Mouse (Mus musculus): ENCODE data around the gene E130114P18Rik.

Gene E130114P18Rik

DNA sequence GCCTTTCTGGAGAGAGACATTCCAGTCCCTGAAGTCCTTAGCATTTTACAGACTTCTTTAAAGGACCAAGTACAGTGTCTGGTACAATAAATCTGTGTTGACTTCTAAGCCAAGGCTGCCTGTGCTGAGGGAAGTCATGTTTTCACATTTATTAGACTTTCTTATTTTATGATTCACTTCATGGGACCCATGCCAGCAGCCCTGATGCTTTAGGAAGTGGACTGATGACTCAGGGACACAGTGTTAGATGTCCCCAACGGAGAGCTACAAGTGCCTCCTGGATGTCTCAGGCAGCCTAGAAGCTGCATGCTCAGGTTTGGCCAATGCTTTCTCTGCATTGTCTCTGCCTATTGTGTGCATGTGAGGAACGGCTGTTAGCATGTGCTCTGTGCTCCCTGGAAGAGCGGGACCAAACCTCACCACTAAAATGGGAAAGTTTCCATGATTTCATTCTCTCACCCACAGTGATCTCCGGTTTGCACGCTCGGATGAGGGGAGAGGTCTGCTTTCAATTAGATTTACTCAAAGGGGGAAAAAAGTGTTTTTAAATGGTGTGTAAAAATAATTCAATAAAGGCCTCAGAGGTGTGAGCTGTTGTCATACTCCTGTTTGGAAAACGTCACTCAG is 82.4 kb downstream of the E130114P18Rik start:
- DNase-seq (ENCODE audit: low spot score): no peak

DNA sequence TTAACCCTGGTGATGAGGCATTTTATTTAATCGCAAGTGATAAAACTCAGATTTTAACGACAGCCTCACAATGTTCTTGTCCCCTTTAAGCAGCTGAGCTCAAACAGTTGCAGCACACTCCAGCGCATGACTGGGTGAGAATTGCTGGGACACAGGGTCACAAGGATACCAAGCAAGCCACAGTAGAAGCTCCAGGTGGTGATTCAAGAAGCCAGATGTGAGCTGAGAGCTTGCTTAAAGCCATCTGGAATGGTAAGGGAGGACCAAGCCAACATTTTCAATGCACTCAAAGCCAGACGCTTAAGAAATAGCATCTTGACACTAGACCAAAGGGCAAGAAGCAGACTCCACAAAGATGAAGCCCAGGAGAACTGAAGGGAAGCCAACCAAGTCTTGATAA is 83.9 kb downstream of the E130114P18Rik start:
- no peak for DNase-seq (ENCODE audit: low spot score)

DNA sequence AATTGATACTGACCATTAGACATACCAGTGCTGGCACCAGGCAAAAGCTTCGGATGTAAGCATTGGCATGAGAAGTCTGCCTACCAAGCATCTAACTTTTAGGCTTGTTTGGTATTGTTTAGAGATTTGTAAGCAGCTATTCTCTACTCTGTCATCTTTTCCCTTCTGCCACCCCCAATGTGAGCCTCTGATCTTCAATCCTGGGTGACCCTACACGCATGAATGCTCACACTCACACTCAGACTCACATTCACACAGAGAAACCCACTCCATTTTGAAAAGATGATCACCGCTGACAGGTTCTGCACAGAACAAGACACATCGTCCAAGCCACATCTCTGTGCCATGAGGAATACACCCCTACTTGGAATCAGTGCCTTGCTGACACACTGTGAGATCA is 84.8 kb downstream of the E130114P18Rik start:
- DNase-seq (ENCODE audit: low spot score): no peak

DNA sequence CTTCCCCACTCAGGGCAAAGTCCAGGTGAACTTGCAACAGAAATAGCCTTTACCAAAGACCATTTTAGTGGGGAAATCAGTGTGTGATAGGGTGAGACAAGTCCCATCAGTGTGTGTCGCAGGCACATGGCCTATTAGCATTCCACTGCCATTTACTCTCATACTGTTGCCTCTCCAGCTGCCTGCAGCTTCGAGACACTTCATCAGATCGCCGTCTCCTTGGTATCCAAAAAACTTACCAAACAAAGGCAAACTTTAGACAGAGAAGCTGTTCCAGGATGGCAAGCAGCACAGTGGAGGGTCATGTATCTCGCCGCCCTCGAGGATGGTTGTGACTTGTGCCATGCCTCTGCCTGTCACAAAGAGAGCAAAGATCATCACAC is 87.5 kb downstream of the E130114P18Rik start:
- DNase-seq (ENCODE audit: low spot score): no peak

DNA sequence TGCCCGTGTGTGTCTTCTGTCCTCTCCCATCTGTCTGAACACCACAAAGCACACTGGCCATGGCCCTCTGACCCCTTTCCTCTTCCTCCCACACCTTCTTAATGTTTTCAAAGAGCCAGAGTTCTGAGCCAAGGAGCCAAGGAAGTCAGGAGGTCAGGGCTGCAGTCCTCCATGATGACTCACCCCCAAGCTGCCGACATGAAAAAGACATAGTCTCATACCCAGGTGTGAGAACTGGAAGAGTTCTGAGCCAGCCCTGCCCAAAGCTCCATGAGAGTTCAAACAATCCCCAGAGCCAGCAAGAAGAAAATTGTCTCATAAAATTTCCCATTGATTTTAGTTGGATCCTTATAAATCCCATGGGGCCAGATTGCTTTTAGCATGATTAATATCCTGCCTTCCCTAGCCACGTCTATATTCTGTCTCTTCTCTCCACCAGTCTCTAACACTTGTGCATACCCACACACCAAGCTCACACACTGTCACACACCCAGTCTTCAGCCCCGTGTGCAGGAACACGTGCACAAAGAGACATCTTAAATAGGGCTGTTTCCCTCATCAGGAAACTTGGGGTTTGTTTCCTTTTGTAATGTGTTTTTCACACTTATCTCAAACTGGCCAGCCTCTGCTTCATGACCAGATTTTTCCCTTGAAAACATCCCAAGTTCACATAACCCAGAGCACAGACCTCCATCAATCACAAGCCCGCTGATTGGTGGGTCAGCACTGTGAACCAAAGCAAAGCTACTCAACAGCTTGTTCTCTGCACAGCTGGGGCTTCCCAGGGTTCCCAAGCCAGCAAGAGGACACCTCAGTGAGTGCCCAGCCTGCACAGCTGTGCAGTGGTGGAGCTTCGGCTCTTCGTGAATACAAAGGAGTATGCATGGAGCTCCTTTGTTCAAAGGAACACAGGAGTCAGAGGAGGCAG is 88.2 kb downstream of the E130114P18Rik start:
- no peak for DNase-seq (ENCODE audit: low spot score)

DNA sequence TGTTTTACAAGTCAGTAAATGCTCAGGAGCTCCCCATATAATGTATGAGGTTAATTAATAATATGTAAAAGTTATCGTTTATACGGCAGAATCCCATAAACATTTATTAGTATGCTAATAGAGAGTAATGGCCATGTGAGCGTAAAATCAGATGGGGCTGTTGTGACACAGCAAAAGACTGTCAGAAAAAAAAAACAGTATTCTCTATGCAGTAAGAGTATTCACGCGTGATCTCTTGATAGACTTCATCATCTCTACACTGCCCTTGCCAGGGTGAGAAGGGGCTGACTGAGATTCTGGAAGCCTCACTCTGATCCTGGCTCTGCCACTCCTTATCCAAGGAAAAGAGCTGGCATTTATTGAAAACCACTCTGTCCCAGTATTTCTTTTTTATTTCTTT is 91.9 kb downstream of the E130114P18Rik start:
- DNase-seq (ENCODE audit: low spot score): no peak

DNA sequence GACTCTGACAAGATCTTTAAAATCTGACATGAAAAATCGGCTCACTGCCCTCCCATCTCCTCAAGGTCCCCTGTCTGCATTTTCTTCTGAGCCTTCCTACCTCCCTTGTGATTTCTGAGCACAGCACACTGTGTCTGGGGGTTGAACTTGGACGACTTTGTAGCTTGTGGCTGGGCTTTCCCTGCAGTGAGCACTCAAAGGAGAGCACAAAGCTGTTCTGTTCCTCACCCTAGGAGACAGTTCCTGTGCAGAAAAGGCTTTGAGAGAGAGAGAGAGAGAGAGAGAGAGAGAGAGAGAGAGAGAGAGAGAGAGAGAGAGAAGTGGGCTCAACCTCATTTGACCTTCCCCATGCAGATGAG is 101.3 kb downstream of the E130114P18Rik start:
- DNase-seq (ENCODE audit: low spot score): no peak

DNA sequence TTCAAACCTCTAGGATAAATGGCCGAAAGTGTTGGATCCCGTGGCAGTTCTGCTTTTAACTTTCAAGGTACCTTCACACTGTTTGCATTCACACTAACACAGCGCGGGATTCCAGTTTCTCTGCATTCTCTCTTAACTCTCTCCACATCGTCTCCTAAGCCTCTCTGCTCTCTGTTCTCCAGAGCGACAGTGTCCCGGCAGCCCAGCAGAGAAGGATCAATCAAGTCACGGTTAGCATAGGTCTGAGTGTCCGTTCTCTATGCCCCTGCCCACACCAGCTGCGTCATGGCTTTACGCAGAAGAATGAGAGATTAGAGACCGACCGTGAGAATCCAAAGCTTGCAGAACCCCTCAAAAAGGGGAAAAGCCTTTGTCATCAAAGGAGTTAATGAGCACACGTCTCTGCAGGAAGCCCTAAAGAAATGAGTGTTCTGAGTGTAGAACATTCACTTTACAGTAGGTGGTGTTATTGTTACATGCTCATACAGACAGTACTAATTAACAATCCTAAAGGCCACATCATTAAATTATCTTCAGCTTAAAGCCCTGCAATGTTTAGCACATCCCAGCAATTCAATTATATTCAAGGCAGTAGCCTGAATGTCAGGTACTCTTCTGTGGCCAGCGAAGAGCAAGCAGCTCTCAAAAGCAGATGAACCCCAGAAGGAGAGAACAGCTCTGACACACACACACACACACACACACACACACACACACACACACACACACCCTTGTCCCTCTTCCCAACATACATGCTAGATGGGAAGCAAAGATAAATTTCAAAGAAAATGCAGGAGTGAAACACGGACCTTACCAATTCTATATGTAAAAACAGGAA is 101.9 kb downstream of the E130114P18Rik start:
- no peak for DNase-seq (ENCODE audit: low spot score)

DNA sequence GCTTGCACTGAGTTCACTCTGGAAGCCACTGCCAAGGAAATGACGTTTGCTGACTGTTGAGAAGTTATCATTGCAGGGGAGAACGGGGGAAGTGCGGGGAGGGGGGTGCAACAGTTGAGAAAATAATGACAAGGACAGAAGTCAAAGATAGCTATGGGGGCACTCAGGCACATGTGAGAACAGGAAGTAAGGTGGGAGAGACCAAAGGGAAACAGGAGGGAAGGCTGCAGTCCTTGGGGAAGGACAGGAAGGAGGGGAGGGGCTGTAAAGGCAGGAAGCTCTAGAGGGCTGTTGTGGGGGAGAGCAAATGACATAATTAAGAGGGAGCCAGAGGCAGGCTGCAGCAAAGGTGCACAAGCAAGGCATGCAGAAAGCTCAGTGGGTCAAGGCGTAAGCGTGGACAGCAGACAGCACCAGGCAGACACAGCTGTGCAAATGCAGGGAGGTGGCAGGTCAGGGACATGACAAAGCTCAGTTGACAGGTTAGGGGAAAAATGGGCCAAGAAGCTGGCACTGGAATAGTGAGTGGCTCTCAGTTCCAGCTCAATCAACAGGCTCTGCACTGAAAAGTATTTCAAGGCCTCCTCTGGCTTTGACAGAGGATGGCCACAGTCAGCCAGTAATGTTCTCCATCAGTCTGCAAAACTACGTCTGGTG is 103.9 kb downstream of the E130114P18Rik start:
- DNase-seq (ENCODE audit: low spot score): no peak

DNA sequence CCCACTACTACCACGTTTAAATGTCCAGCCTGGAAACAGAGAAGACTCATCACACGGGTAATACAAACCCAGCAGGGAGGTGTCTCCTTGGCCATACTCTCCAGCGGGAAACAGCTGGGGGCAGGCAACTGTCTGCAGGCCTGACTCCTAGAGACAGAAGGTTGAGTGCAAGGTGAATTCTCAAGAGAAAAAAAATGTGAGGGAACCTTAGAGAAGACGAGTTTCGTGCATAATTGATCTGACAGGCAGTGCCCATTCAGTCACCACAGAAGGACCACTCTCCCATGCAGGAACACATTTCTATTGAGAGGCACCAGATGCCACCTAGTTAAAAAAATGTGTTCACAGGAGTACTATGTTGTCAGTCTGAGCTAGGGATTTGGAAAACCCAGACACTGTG is 105.4 kb downstream of the E130114P18Rik start:
- no peak for DNase-seq (ENCODE audit: low spot score)

DNA sequence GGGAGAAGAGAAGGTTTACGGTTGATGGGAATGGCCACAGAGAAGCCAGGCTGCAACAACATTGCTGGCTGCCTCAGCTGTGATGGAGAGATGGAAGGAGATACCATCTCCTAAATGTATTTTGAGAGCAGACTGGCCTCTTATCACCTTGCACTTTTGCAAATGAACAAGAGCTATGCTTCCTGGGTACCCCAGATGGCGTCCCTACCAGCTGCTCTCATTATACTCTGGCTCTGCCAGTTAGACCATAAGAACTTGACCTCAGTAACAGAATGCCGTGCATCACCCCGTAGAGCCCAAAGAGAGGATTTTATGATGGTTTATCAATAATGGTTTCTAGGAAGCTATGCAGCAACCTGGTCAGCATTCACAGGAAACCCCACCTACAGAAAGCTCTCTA is 106.0 kb downstream of the E130114P18Rik start:
- DNase-seq (ENCODE audit: low spot score): no peak

DNA sequence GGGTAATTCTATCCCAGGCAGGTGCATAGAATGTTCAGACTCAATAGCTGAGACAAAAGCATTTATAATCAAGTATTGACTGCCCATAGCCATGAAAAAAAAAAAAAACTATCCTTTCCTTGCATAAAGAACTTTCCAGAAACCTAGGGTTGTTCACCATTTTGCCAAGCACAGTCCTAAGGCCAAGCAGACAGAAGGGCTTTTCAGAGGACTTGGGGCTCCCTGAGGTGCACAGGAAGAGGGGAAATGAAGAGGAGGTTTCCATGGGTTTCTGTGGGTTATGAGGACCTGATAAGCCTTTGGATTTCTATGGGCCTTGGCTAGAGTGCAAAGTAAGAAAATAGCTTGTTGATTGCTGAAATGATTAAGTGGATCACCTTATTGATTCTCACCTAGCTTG is 107.5 kb downstream of the E130114P18Rik start:
- DNase-seq (ENCODE audit: low spot score): no peak

DNA sequence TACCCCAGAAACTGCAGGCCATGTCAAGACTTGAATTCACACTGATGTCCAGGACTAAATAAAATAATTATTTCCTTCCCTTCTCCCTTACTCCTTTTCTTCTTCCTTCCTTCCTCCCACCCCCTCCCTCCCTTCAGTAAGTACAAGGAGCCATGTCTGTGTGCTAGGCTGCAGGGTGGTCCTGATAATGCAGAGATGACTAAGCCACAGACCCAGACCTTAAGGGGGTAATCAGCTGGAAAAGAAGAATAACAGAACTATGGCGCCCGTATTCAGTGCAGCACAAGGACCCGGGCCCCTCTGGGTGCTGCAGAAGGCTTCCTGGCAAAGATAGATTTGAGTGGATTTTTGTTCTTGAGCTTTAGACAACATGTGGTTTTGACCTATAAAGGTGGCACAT is 108.1 kb downstream of the E130114P18Rik start:
- DNase-seq (ENCODE audit: low spot score): no peak

DNA sequence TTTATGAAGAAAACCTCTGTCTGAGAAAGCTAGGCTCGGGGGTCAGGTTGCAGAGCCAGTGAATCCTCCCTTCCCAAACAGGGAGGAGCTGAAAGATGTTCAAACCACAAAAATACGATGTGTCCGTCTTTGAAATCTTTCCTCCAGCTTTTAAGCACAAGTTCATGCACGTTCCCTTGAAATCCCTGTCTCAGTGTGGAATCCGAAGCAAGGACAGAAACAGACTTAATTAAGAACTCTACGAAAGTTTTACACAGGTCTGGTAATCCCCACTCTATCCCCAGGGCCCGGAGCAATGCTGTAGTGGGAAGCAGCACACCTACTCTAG is 112.5 kb downstream of the E130114P18Rik start:
- DNase-seq (ENCODE audit: low spot score): no peak

DNA sequence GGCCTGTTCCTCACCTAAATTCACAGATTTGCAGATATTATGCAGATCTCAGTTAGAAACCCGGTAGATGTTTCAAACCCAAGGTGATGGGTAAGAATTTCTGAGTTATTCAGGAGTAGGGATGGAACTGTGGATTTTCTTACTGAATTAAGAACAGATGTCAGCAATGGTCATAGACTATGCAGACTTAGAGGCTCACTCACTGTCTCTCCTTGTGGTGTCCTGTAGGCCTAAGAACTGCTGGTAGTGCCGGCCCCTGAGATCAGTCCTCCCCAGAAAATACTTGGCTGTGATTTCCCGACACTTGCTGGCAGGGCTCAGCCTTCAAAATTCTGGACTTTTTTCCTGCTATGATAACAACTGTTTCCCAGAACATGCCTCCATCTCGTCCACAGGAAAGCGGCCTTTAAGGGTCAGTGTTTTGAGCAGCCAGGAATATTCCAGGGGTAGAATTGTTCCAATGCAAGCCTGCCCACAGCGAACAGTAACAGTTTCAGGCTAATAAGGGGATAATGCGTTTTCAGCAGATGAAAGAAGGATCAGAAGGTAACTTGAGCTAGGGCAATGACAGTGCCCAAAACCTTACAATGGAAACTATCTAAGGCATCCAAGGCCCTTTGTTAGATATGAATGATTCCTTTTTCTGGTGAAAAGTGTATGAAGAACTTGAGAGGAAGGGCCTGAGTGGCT is 113.0 kb downstream of the E130114P18Rik start:
- DNase-seq (ENCODE audit: low spot score): no peak

DNA sequence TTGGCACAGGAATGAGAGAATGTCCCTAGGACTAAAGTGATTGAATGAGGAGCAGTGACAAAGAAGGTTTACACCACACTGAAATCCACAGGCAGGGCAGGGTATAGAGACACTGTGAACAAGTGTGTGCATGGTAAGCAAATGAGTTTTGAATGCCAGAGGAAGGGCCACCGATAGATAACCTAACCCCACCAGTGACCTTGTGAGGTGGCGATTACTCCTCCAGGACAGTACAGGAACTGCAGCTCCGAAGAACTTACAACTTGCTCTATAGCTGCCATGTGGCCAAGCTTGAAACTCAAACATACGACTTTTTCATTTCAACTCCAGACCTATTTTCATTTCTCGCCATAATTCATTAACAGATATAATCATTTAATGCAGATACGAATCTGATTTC is 114.0 kb downstream of the E130114P18Rik start:
- DNase-seq (ENCODE audit: low spot score): no peak

DNA sequence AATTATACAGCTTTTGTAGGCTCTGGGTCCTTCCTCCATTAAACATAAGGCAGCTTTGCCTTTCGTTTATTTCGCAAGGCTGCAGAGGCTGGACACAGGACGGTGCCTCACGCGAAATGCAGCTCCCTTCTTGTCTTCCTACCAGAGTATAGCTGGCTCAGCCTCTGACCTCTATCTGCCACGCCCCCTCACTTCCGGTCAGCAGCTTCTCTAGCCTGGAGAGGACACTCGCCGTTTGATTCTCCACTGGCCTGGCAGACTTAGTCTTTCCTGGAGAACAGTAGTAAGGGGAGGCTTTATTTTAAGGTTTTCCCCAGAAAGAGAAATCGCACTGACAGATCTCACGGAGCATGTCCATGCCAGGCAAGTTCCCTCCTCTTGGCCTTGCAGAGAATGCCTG is 115.0 kb downstream of the E130114P18Rik start:
- no peak for DNase-seq (ENCODE audit: low spot score)

DNA sequence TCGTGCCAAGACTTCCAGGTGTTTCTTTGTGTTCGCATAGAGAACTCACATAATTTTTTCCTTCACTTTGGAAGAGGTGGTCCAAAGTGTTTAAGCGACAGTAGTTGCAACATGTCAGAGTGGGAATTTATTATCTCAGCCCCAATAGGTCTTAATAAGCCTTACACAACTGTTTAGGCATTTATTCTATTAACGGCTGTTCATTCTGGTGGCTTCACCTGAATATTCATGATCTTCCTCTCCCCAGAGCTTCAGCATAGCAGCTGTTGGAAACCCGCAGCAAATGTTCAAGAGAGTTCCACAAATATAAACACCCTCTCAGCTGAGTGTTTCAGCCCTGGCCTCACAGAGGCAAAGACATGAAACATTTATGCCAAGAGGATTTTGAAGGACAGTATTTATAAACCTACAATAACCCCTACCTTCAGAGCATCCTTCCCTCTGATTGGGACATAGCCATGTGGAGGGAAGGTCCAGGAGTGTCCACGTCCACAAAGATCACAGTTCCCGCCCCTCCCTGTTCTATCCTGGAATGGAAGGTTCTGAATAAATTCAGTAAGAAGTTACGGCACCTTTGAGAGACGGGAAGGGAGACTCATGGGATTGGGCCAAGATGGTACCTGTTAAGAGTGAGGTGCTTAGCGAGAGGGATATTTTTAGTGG is 116.1 kb downstream of the E130114P18Rik start:
- no peak for DNase-seq (ENCODE audit: low spot score)

DNA sequence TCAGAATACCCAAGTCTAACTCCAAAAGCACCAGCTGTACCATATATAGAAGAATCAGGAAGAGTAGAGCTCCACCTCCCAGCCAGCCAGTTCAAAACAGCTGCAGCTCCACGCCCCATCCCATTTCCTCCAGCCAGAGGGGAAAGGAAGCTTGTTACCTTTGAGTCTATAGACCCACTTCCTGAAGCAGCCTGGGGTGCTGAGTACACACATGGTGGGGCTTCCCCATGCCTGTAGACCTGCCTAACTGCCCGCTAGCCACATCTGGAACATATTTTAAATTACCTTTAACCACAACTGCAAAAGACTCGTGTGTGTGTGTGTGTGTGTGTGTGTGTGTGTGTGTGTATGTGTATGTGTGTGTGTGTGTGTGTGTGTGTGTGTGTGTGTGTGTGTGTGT is 120.3 kb downstream of the E130114P18Rik start:
- DNase-seq (ENCODE audit: low spot score): no peak

DNA sequence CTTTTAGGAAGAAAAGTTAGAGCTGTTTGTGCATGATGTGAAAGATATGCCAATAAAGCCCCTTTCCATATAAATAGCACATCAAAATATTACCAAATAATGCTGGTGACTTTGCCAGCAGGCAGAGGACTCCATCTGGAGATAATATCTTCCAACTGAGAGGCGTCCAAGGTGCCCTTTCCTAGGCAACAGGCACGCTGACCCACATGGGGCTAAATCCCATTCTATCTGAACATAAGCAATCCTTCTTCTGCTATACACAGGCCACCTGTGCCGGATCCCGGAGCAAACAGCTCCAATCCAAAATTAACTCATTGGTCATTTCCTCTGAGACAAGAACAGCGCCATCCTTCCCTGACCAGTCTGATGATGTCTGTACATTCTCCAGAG is 128.3 kb downstream of the E130114P18Rik start:
- no peak for DNase-seq (ENCODE audit: low spot score)
